Mouse (Mus musculus): Measurements from ENCODE around the gene Gpx4.
"Not testable (repeated sequence)": the region's sequence is repeated elsewhere in the genome, so short reads cannot be mapped to it uniquely, and the experiment has no call there.

The Gpx4 gene

GRCm38 (mm10) chr10:80050885-80051617 is 4.1 kb downstream of the Gpx4 start:
- peak in 1 of 2 experiments; percentile 46 for DNase-seq

- DNase-seq, result peak; percentile 70 to 83
These were observed 4.8 kb downstream of the Gpx4 start for GRCm38 (mm10) chr10:80051618-80052373.

DNA sequence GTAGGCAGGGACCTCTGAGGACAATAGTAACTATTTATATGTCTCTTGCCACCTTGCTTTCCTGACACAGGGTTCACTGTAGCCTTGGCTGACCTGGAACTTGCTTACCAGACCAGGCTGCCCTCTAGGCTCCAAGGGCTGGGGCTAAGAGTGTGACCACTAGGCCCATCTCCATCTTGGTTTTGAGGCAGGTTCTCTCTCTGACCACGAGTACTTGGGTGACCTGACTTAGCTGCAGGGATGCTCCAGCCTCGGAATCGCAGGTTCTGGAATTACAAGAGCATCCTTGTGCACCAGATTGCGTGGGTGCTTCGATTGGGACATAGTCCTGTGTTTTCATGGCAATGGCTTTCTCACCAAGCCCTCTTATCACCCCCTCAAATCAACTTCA is 5.4 kb downstream of the Gpx4 start:
- DNase-seq, result no peak

DNA sequence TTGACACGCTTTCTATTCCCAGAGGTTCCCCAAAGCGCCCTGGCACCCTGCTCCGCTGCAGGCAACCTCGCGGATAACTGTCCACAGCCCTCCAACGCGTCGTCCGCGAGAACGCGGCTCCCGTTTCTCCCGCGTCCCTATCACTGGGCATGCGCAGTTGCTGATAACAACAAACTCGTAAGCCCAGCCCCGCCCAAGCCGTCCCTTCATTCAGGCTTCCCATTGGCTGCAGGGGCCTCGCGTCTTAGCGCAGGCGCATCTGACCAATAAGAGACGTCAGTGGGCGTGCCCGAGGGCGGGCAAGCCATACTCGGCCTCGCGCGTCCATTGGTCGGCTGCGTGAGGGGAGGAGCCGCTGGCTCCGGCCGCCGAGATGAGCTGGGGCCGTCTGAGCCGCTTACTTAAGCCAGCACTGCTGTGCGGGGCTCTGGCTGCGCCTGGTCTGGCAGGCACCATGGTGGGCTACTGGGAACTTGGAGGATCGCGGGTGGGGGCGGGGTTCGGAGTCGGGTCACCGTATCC is 6.4 kb downstream of the Gpx4 start:
- DNase-seq, result peak; percentile 100

DNA sequence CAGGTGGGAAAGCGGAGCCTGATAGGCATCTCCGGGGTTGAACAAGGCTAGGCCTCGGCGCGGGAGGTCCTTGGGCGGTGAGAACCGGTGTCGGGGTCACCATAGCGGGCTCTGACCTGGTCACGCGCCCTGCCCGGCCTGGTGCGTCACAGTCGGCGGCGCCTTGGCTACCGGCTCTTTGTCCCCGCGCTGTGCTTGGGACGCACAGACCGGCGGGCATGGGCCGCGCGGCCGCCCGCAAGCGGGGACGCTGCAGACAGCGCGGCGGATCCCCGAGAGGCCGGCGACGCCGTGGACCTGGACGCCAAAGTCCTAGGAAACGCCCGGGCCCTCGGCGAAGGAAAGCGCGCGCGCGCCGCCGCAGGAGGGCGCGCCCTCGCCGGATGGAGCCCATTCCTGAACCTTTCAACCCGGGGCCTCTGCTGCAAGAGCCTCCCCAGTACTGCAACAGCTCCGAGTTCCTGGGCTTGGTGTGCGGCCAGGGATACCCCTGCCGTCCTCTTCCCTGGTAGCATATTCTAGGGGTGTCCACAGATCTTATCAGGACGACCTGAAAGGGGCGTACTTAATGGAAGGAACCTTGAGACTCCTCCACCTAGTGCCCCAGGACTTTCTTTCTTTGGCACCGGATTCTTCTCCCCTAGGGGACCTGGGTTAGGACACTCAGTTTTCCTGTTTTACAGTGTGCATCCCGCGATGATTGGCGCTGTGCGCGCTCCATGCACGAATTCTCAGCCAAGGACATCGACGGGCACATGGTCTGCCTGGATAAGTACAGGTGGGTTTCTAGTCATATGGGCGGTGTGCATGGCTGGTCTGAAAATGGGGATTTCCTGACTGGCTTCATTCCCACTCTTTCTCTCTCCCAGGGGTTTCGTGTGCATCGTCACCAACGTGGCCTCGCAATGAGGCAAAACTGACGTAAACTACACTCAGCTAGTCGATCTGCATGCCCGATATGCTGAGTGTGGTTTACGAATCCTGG is 7.2 kb downstream of the Gpx4 start:
- DNase-seq, result peak; percentile 80 to 89

- DNase-seq, result not testable (repeated sequence)
These were observed 7.9 kb downstream of the Gpx4 start for GRCm38 (mm10) chr10:80054911-80055310.

- DNase-seq, result no peak
These were observed 8.4 kb downstream of the Gpx4 start for GRCm38 (mm10) chr10:80055364-80055763.

DNA sequence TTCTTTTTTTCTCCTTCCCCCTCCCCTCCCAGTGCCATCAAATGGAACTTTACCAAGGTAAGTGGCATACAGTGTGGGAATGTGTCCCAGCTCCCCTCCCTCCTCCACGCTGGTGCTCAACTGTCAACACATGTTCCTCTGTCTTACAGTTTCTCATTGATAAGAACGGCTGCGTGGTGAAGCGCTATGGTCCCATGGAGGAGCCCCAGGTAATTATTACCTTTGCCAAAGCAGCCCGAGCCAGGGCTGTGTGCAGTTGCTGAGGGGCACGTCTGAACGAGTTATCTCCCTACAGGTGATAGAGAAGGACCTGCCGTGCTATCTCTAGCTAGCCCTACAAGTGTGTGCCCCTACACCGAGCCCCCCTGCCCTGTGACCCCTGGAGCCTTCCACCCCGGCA is 8.9 kb downstream of the Gpx4 start:
- no peak for DNase-seq

- DNase-seq, result no peak
These were observed 9.5 kb downstream of the Gpx4 start for GRCm38 (mm10) chr10:80056506-80056905.

GRCm38 (mm10) chr10:80056976-80057682 is 10.2 kb downstream of the Gpx4 start:
- DNase-seq, result no peak

DNA sequence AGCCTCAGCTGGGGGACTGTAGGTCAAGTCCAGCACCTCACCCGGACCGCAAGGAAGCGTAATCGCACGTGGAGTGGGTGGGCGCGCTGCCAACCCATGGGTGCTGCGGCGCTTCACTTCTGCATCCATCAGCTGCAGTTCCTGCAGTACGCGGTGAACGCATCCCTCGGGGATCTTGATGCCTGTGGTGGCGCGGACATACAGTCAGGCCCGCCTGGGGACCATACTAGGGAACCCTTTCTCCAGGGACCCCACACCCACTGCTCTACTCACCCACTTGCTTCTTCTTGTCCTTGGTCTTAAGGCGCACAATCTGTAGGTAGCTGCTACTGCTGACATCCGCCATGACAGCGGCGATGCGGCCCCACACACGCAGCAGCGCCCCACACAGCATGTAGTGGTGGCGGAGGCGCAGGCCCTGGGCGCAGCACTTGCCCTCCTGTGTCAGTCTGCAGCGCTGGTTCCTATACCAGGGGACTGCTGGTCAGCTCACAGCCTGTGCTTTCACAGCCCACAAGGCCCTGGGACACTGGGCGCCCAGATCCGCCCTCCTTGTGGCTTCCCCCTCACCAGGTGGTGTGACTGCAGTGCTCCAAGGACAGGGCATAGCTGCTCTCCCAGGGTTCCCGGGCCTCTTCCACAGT is 10.8 kb downstream of the Gpx4 start:
- peak; percentile 34 to 39 for DNase-seq

DNA sequence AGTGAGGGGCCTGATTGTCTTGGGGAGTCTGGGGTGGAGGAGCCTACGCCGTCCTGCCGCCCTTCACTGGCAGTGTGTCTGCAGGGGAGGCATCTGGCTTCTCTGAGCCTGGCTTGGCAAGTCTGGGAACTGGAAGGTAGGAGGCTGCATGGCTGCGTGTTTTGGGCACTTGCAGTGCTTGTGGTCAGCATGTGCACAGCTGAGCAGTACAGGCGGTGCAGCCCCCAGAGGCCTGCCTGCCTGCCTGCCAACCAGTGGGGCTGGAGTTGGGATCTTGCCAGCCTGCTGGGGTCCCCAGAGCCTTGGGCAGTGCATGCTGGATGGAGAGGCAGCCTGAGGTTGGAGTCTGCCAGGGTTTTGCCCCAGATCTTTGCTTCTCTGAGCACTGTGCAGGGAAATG is 16.1 kb downstream of the Gpx4 start:
- DNase-seq, result no peak

GRCm38 (mm10) chr10:80063877-80064650 is 17.1 kb downstream of the Gpx4 start:
- peak in 1 of 2 experiments; percentile 51 for DNase-seq

DNA sequence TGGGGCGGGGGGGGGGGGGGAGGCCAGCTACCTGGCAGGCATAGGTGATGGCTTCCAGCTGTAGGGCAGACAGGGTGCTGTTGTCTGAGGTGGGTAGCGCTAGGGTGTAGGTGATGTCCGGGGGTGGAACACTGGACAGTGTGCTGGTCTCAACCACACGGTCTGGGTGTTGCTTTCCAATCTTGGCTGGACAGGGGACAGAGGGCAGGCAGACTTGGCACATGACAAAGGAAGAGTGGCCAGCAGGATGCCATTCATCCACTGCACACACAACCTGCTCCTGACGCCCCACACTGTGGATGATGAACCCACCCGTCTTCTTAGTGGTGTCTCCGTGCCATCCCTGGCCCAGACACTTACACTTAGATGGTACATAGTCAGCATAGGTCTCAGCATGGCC is 22.3 kb downstream of the Gpx4 start:
- DNase-seq, result no peak

GRCm38 (mm10) chr10:80069948-80070450 is 23.0 kb downstream of the Gpx4 start:
- DNase-seq, result no peak

- peak; percentile 83 to 90 for DNase-seq
These were observed 24.0 kb downstream of the Gpx4 start for GRCm38 (mm10) chr10:80070837-80071515.

DNA sequence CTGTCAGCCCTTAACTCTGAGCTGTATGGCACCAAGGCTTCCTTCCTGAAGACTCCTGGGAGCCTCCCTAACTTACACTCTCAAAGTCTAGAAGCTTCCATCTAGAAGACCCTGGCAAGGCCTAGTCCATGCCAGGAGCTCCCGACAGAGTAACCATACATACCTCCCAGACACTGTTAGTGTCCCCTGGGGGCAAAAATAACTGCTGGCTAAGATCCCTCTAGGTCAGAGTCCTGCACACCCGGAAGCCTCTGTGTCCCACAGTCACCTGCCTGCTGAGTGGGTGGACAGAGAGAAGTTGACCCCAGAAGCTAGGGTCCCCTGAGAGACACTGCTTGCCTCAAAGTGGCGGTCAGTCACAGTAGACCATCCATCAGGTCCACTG is 24.5 kb downstream of the Gpx4 start:
- DNase-seq, result no peak

DNA sequence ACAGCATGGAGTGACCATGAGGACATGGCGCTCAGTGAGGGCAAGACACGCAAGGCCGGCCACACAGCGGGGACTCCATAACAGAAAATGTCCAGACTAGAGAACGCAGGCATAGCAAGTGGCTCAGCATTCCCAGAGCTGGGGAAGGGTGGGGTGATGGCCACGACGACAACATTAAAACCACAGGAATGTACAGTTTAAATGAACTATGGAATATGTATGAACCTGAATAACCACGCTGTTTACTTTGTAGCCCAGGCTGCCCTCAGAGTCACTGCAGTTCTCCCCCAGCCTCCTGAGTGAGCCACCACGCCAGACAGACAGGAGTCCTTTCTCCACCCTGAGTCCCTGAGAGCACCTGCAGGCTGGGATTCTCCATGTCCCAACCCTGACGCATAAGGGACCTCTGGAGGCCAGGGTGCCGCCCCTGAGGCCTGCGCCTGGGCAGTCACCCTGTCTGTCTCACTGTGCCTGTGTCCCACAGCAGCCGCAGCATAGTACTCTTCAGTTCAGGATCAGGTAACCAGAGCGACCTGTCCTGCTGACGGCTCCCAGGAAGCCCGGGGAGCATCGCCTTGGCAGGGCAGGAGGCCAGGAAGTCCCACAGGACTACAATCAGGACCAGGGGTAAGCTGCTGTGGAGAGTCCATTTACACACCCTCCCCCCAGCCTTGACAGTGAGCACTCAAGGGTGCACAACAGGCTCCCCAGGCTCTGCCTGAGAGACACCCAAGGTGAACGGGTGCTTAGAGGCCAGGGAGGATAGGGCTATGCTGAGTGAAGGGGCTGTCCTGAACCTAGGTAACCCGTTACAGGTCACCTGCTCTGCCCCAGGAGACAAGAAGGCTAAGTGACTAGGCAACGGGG is 25.9 kb downstream of the Gpx4 start:
- no peak for DNase-seq

Data from kidney, postnatal 4 days (tissue).